Mouse (Mus musculus) heart, postnatal 0 days (tissue): ENCODE data around the gene Tle3. TPM values are rescaled to one million over a fixed set of nuclear protein-coding genes. Genes with fewer than 3 reads are reported as not detected.

ENCODE experiments used
- ATAC-seq: fragments of 200-750 bp; cut with Nextera tagmentation; 2 replicates; pipeline ENCODE4 v1.8.0; 2017; ENCODE audit warnings: low read depth, moderate number of reproducible peaks, moderate library complexity; ENCODE audit not compliant: insufficient read depth
- DNase-seq: peaks from one replicate; pipeline ENCODE4 v3.0.0-alpha.2; 2016; ENCODE audit warnings: low spot score
- H3K27ac ChIP-seq: fragments of 300-500 bp; sonication (generic); 2 replicates; pipeline ENCODE4 v1.5.1; 2014; ENCODE audit warnings: low read depth, mild to moderate bottlenecking
- H3K27me3 ChIP-seq: fragments of 300-500 bp; sonication (generic); 2 replicates; pipeline ENCODE4 v1.6.1; 2014; ENCODE audit warnings: low read length, mixed read lengths; ENCODE audit not compliant: control insufficient read depth, insufficient read depth
- H3K36me3 ChIP-seq: fragments of 300-500 bp; sonication (generic); replicated peaks from 2 replicates; pipeline ENCODE4 v1.6.1; 2014; ENCODE audit warnings: low read length, mixed read lengths; ENCODE audit not compliant: control insufficient read depth, insufficient read depth
- H3K4me1 ChIP-seq: fragments of 300-500 bp; sonication (generic); 2 replicates; pipeline ENCODE4 v1.6.1; 2014; ENCODE audit warnings: antibody characterized with exemption; ENCODE audit not compliant: control insufficient read depth, insufficient read depth
- H3K4me2 ChIP-seq: fragments of 300-500 bp; sonication (generic); 2 replicates; pipeline ENCODE4 v1.6.1; 2014; ENCODE audit warnings: low read depth, mild to moderate bottlenecking, low read length, moderate library complexity
- H3K4me3 ChIP-seq: fragments of 300-500 bp; sonication (generic); 2 replicates; pipeline ENCODE4 v1.5.1; 2014; ENCODE audit warnings: low read depth, low read length
- H3K9ac ChIP-seq: fragments of 300-500 bp; sonication (generic); replicated peaks from 2 replicates; pipeline ENCODE4 v1.6.1; 2014; ENCODE audit warnings: low read depth, low read length, mixed read lengths
- H3K9me3 ChIP-seq: fragments of 300-500 bp; sonication (generic); replicated peaks from 2 replicates; pipeline ENCODE4 v1.6.1; 2016; ENCODE audit warnings: low read length; ENCODE audit not compliant: control insufficient read depth
- CTCF ChIP-seq: IDR thresholded peaks from 2 replicates; pipeline ENCODE4 v1.5.1; 2016; ENCODE audit warnings: antibody characterized with exemption, control low read depth, low read depth
- EP300 ChIP-seq: IDR thresholded peaks from 2 replicates; pipeline ENCODE4 v1.6.1; 2016; ENCODE audit warnings: antibody characterized with exemption, low read depth
- WGBS: fragments of 180-500 bp; shearing (Covaris S2); extraction: QIAGEN DNeasy Blood & Tissue Kit; methylation state at CpG from one replicate; pipeline ENCODE4 v1.1.7; 2014; 5-methylcytosine and 5-hydroxymethylcytosine counted together
- polyA plus RNA-seq: library from polyadenylated mRNA; unstranded; fragments of >200 nt; fragmentation: Nextera tagmentation; extraction: Ambion mirVana; gene quantifications from 2 replicates; pipeline ENCODE4 v1.2.1, GENCODE M21; 2015
- total RNA-seq: library from RNA; depleted of rRNA; stranded (reverse); fragments of >200 nt; gene quantifications from 2 replicates; pipeline ENCODE4 v1.2.3, GENCODE M21; 2014; ENCODE audit warnings: low replicate concordance

Tle3 gene
- total and polyA plus RNA-seq, 2 experiments from 2014 or later: 4.9 to 22.8 TPM

DNA sequence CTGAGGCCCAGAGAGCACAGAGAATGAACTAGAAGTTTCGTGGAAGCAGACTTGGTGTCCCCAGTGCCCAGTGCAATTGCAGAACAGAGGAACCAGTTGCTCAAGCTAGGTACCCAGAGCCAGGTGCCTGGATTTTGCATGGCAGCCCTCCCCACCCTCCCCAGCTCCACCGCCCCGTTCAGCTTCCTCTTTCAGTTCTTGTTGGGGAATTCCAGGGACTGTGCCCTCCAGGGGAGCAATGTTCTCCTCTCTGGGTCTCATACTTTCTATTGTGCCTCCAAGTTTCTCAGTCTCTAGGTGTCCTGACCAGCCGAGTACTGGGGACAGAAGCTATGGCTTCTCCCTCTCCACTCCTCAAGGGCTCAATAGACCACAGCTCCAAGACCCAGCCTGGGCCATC lies 59.7 kb downstream of the Tle3 start:
- Histone ChIP-seq H3K4me1 (no peaks in the 10 kb centered on the region), H3K36me3 (no peaks in the 10 kb centered on the region), H3K27ac (no peak overlapping the region), H3K27me3 (peaks cover 73% of the 10 kb centered on the region), H3K9ac (no peak overlapping the region), H3K4me3 (no peak overlapping the region), H3K4me2 (no peak overlapping the region), H3K9me3 (no peaks in the 10 kb centered on the region)
- WGBS: 80% methylated on average over 4 of the region's 4 CpGs
- DNase-seq (no peak), ATAC-seq (no peak)
- no peak for TF ChIP-seq EP300
- no peak for TF ChIP-seq CTCF

DNA sequence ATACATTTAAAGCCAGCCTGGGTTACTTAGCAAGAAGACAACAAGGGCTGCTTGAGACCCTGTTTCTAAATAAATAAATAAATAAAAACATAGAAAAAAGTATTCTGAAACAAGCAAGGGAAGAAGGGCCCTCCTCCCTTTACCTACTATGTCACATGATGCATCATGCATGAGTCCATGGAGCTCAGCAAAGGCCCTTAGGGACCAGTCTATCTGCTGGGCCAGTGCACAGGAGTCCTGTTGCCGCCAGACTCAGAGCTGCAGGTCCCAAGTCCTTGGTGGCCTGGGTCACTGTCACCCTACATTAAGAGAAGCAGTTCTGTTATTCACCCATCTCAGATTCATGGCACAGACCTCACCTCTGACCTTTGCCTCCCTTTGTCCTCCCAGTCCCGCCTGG lies 61.0 kb downstream of the Tle3 start:
- DNase-seq: no peak
- Histone ChIP-seq H3K4me1 (no peaks in the 10 kb centered on the region), H3K27me3 (peaks cover 83% of the 10 kb centered on the region), H3K9me3 (no peaks in the 10 kb centered on the region), H3K9ac (no peak overlapping the region), H3K27ac (no peak overlapping the region), H3K36me3 (no peaks in the 10 kb centered on the region), H3K4me3 (no peak overlapping the region), H3K4me2 (no peak overlapping the region)
- ATAC-seq: no peak
- 82% methylated on average over 2 of the region's 2 CpGs for WGBS
- TF ChIP-seq CTCF (no peak), EP300 (no peak)

DNA sequence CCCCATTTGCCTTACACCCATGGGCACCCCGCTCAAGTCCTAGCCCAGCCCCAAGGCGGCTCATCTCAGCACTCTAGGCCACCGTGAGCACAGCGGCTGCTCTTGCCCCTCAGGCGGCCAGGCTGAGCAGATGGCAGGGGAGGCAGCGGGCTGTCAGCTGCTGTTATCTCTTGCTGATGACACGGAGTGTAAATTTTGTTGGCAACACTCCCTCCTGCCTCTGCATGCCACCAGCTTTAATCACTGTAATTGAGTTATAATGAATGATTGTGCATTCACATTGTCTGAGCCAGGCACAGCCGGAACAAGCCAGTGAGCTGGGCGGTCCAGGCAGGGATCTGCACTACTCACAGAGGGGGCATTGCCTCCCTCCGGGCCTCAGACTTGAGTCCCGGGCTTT lies 61.9 kb downstream of the Tle3 start:
- no peak for TF ChIP-seq CTCF
- no peak for TF ChIP-seq EP300
- no peak overlapping the region for H3K27ac ChIP-seq
- no peaks in the 10 kb centered on the region for H3K9me3 ChIP-seq
- ATAC-seq: no peak
- H3K36me3 ChIP-seq: no peaks in the 10 kb centered on the region
- 28% methylated on average over 11 of the region's 11 CpGs for WGBS
- peaks cover 84% of the 10 kb centered on the region for H3K27me3 ChIP-seq
- no peak overlapping the region for H3K4me3 ChIP-seq
- H3K4me1 ChIP-seq: no peaks in the 10 kb centered on the region
- no peak overlapping the region for H3K9ac ChIP-seq
- no peak overlapping the region for H3K4me2 ChIP-seq
- no peak for DNase-seq

DNA sequence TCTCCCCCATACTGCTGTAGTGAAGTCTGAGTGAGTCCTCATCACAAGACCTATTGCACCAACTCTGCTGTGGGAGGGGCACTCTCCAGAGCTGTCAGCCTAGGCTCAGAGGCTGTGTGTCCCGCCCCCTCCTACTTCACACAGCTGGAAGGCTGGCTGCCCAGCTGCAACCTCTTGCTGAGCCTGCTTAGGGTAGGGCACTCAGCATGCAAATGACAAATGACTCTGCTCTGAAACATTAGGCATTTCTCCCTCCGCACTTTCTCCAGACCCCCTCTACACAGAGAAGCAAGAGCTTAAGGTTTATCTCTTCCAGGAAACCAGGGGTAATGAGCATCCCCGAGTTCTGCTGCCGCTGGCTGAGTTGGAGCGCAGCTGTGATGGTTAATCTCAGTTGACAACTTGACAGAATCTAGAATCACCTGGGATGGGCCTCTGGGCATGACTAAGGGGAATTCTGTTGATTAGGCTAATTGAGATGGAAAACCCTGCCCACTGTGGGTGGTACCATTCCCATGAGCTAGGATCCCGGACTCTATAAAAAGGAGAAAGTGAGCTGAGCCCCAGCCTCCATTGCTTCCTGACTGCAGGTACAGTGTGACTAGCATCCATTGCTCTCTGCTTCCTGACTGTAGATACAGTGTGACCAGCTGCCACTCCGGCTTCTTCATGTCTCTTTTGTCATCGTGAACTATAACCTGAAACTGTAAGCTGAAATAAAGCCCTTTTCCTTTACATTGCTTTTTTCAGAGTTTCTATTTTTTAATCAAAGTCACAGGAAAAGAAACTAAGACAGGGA lies 63.2 kb downstream of the Tle3 start:
- Histone ChIP-seq H3K9ac (no peak overlapping the region), H3K9me3 (no peaks in the 10 kb centered on the region), H3K27ac (no peak overlapping the region), H3K4me2 (no peak overlapping the region), H3K27me3 (peaks cover 90% of the 10 kb centered on the region), H3K4me1 (no peaks in the 10 kb centered on the region), H3K4me3 (no peak overlapping the region), H3K36me3 (no peaks in the 10 kb centered on the region)
- TF ChIP-seq EP300: no peak
- no peak for TF ChIP-seq CTCF
- no peak for ATAC-seq
- 38% methylated on average over 8 of the region's 8 CpGs for WGBS
- no peak for DNase-seq

DNA sequence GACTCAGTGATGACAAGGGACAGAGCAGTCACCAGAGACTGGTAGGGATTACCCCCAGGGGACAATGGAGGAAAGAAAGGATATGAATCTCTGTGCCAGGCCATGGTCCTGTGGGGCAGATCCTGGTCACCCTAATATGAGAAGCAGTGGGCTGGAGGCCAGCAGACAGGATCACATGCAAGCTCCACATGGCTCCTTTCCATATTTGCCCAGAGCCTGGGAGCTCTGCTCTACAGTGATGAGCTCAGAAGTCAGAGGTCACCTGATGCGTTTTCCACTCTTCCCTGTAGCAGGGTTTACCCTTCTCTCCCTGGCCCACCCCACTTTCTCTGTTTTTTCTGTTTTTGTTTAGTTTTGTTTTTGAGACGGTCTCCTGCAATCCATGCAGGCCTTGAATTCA lies 63.9 kb downstream of the Tle3 start:
- H3K27ac ChIP-seq: no peak overlapping the region
- H3K27me3 ChIP-seq: peaks cover 90% of the 10 kb centered on the region
- 61% methylated on average over 2 of the region's 2 CpGs for WGBS
- DNase-seq: no peak
- H3K9ac ChIP-seq: no peak overlapping the region
- H3K4me2 ChIP-seq: no peak overlapping the region
- H3K36me3 ChIP-seq: no peaks in the 10 kb centered on the region
- ATAC-seq: no peak
- no peaks in the 10 kb centered on the region for H3K4me1 ChIP-seq
- no peak overlapping the region for H3K4me3 ChIP-seq
- TF ChIP-seq CTCF: no peak
- TF ChIP-seq EP300: no peak
- no peaks in the 10 kb centered on the region for H3K9me3 ChIP-seq

DNA sequence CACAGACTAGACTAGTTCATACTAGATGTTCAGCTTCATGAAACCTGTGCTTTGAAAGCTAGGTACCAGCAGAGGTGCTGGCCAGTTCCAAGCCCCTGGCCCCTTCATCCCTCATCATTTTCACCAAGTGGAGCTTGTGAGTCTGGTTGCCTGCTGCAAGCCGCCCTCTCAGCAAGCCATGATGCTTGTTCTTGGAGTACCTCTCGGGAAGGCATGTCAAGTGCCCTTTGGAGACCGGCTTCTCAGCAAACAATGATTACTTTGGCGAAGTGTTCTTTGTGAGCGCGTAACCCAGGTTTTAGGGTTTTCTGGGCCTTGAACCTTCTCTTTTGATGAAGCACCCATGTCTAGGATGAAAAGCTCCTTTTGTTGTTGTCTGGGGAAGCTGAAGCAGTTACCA lies 64.6 kb downstream of the Tle3 start:
- no peaks in the 10 kb centered on the region for H3K36me3 ChIP-seq
- H3K9me3 ChIP-seq: no peaks in the 10 kb centered on the region
- DNase-seq (no peak), ATAC-seq (no peak)
- TF ChIP-seq CTCF (no peak), EP300 (no peak)
- H3K4me3 ChIP-seq: no peak overlapping the region
- no peak overlapping the region for H3K4me2 ChIP-seq
- 84% methylated on average over 6 of the region's 6 CpGs for WGBS
- H3K9ac ChIP-seq: no peak overlapping the region
- no peak overlapping the region for H3K27ac ChIP-seq
- peaks cover 88% of the 10 kb centered on the region for H3K27me3 ChIP-seq
- H3K4me1 ChIP-seq: no peaks in the 10 kb centered on the region
